Mouse (Mus musculus) limb, embryonic 14.5 days (tissue): ENCODE measurements around the gene Il21r. TPM values are rescaled to one million over a fixed set of nuclear protein-coding genes. Genes with fewer than 3 reads are reported as not detected.

ENCODE experiments used
- ATAC-seq: fragments of 200-750 bp; cut with Nextera tagmentation; 2 replicates; pipeline ENCODE4 v1.8.0; 2017; ENCODE audit warnings: low read depth, moderate number of reproducible peaks, moderate TSS enrichment; ENCODE audit not compliant: low FRiP score
- DNase-seq: peaks from one replicate; pipeline ENCODE4 v3.0.0-alpha.2; 2015; ENCODE audit warnings: low spot score
- H3K27ac ChIP-seq: fragments of 300-500 bp; sonication (generic); replicated peaks from 2 replicates; pipeline ENCODE4 v1.5.1; 2014; ENCODE audit warnings: low read depth, mild to moderate bottlenecking, low read length, moderate library complexity, mixed read lengths
- H3K27me3 ChIP-seq: fragments of 300-500 bp; sonication (generic); 2 replicates; pipeline ENCODE4 v1.6.1; 2014; ENCODE audit warnings: low read length, mixed read lengths; ENCODE audit not compliant: control insufficient read depth, insufficient read depth
- H3K36me3 ChIP-seq: fragments of 300-500 bp; sonication (generic); 2 replicates; pipeline ENCODE4 v1.6.1; 2014; ENCODE audit warnings: mild to moderate bottlenecking, low read length, moderate library complexity, mixed read lengths; ENCODE audit not compliant: control insufficient read depth, insufficient read depth
- H3K4me1 ChIP-seq: fragments of 300-500 bp; sonication (generic); 2 replicates; pipeline ENCODE4 v1.6.1; 2014; ENCODE audit warnings: antibody characterized with exemption, low read length, mixed read lengths; ENCODE audit not compliant: control insufficient read depth, insufficient read depth
- H3K4me2 ChIP-seq: fragments of 300-500 bp; sonication (generic); replicated peaks from 2 replicates; pipeline ENCODE4 v1.6.1; 2014; ENCODE audit warnings: low read depth, mild to moderate bottlenecking, low read length, moderate library complexity; ENCODE audit not compliant: severe bottlenecking
- H3K4me3 ChIP-seq: fragments of 300-500 bp; sonication (generic); replicated peaks from 2 replicates; pipeline ENCODE4 v1.5.1; 2014; ENCODE audit warnings: low read length
- H3K9ac ChIP-seq: fragments of 300-500 bp; sonication (generic); 2 replicates; pipeline ENCODE4 v1.6.1; 2014; ENCODE audit warnings: mild to moderate bottlenecking, low read depth, low read length, moderate library complexity; ENCODE audit not compliant: severe bottlenecking
- H3K9me3 ChIP-seq: fragments of 300-500 bp; sonication (generic); 2 replicates; pipeline ENCODE4 v1.6.1; 2016; ENCODE audit warnings: low read length; ENCODE audit not compliant: control insufficient read depth
- POLR2A ChIP-seq: fragments of 200-500 bp; IDR thresholded peaks from 2 replicates; pipeline ENCODE4 v1.8.0; 2012; ENCODE audit warnings: inconsistent platforms, mild to moderate bottlenecking, moderate library complexity, borderline replicate concordance; ENCODE audit not compliant: insufficient read depth, insufficient read length; ENCODE audit errors: extremely low read depth
- WGBS: fragments of 180-500 bp; shearing (Covaris S2); extraction: QIAGEN DNeasy Blood & Tissue Kit; methylation state at CpG from one replicate; pipeline ENCODE4 v1.1.7; 2014; 5-methylcytosine and 5-hydroxymethylcytosine counted together
- polyA plus RNA-seq, 2 experiments: library from polyadenylated mRNA; depleted of rRNA in 1 of 2; stranded (reverse) in 1 of 2; unstranded in 1 of 2; fragments of >200 nt; fragmentation: Nextera tagmentation in 1 of 2; extraction: Ambion mirVana in 1 of 2; gene quantifications; 2 replicates each; pipeline versions ENCODE4 v1.2.1 to v1.2.3; 2012 to 2014

Il21r gene
- polyA plus RNA-seq, 2 experiments = 0.50 to 1.2 TPM

DNA sequence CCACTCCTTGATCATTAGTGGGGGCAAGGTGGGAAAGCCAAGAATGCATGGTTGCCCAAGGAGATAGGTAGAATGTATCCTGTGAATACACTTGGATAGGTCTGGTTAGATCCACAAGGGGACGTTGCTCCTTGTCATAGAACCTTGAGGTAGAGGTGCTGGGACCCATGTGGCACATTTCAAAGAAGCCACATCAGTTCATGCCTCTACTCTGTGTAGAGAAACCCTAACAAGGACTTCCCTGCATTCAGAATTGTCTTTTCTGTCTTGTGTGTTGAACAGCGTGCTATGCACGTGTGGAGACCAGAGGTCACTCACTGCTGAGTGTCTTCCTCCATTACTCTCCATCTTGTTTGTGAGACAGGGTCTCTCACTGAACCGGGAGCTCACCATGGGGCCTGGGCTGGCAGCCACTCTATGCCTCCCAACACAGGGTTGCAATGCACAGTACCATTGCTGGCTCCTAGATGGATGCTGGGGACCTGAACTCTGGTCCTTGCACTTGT, 5.0 kb downstream of the Il21r start:
- ATAC-seq (no peak), DNase-seq (no peak)
- Histone ChIP-seq H3K4me2 (no peak overlapping the region), H3K4me1 (no peaks in the 10 kb centered on the region), H3K27me3 (no peaks in the 10 kb centered on the region), H3K9ac (no peak overlapping the region), H3K4me3 (no peak overlapping the region), H3K9me3 (no peaks in the 10 kb centered on the region), H3K36me3 (no peaks in the 10 kb centered on the region), H3K27ac (no peak overlapping the region)
- no peak for TF ChIP-seq POLR2A
- 85% methylated on average over 4 of the region's 4 CpGs for WGBS

DNA sequence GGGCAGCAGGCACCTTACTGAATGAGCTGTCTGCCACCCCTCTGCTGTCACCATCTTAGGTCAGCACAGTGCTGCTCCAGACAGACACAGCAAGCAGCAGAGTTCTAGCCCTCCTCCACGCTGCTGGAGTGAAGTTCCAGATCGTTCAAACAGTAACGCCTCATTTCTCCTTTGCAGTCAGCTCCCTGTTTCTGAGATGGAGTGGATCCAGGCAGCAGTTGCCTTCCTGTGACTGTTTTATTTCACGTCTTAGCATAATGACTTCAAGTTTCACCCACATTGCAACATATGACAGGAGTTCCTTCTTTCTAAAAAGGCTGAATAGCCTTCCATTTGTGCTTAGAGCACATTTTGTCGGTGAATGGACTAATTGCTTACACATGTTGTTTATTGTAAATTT, 10.3 kb downstream of the Il21r start:
- DNase-seq (no peak), ATAC-seq (no peak)
- no peak overlapping the region for H3K4me2 ChIP-seq
- no peaks in the 10 kb centered on the region for H3K36me3 ChIP-seq
- no peaks in the 10 kb centered on the region for H3K27me3 ChIP-seq
- no peak overlapping the region for H3K9ac ChIP-seq
- TF ChIP-seq POLR2A = no peak
- H3K4me1 ChIP-seq = no peaks in the 10 kb centered on the region
- no peaks in the 10 kb centered on the region for H3K9me3 ChIP-seq
- H3K4me3 ChIP-seq = no peak overlapping the region
- WGBS = 56% methylated on average over 5 of the region's 5 CpGs
- no peak overlapping the region for H3K27ac ChIP-seq

DNA sequence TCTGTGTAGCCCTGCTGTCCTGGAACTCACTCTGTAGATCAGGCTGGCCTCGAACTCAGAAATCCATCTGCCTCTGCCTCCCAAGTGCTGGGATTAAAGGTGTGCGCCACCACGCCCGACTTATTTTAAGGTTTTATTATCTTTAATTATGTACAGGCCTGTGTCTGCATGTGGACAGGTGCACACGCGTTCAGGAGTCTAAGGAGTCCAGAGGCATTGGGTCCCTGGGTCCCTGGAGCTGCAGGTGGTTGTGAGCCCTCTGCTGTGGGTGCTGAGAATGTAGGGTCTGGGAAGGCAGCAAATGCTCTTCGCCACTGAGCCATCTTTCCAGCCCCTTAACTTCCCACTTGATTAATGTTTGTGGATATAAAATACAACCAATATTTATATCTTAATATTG, 12.2 kb downstream of the Il21r start:
- 75% methylated on average over 7 of the region's 7 CpGs for WGBS
- H3K4me1 ChIP-seq = no peaks in the 10 kb centered on the region
- no peak overlapping the region for H3K27ac ChIP-seq
- no peak for TF ChIP-seq POLR2A
- no peak overlapping the region for H3K9ac ChIP-seq
- no peaks in the 10 kb centered on the region for H3K9me3 ChIP-seq
- no peak overlapping the region for H3K4me2 ChIP-seq
- H3K27me3 ChIP-seq = no peaks in the 10 kb centered on the region
- no peak for DNase-seq
- H3K4me3 ChIP-seq = no peak overlapping the region
- H3K36me3 ChIP-seq = no peaks in the 10 kb centered on the region
- no peak for ATAC-seq

DNA sequence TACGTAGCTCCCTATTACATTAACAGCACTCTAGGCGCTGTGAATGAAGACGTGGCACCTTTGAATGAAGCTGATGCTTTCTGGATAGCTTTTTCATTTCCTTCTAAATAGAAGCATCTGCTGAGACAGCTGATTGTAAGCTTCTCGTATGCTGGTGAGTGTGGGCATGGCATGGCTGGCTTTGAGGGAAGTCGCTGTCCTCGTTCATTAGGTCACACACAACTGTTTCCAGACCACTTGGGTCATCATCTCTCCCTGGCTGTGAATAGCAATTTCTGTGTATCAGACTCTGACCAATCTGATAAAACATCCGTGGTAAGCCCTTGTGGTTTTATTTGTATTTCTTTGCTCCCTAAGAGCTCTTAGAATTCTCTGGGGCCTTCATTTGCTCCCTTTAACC, 14.8 kb downstream of the Il21r start:
- no peak overlapping the region for H3K27ac ChIP-seq
- no peaks in the 10 kb centered on the region for H3K9me3 ChIP-seq
- no peak overlapping the region for H3K9ac ChIP-seq
- 74% methylated on average over 7 of the region's 7 CpGs for WGBS
- no peak for DNase-seq
- no peak overlapping the region for H3K4me2 ChIP-seq
- H3K4me3 ChIP-seq = no peak overlapping the region
- no peak for TF ChIP-seq POLR2A
- ATAC-seq = no peak
- H3K27me3 ChIP-seq = no peaks in the 10 kb centered on the region
- H3K36me3 ChIP-seq = no peaks in the 10 kb centered on the region
- no peaks in the 10 kb centered on the region for H3K4me1 ChIP-seq

DNA sequence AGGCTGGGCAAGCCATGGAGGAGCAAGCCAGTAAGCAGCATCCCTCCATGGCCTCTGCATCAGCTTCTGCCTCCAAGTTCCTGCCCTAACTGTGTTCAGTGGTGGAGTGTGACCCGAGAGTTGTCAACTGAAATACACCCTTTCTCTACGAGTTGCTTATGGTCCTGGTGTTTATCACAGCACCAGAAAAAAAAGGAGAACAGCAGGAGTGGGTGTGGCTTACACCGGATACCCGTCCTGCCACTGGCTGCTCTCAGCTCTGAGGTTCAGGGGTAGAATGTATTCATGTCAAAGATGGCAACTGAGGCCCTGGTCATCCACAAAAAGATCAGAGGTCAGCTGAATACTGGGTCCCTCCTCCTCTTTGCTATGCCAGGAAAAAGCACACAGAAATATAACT, 16.8 kb downstream of the Il21r start:
- Histone ChIP-seq H3K27ac (no peak overlapping the region), H3K9ac (no peak overlapping the region), H3K36me3 (no peaks in the 10 kb centered on the region), H3K9me3 (no peaks in the 10 kb centered on the region), H3K27me3 (no peaks in the 10 kb centered on the region), H3K4me1 (no peaks in the 10 kb centered on the region), H3K4me2 (no peak overlapping the region), H3K4me3 (no peak overlapping the region)
- DNase-seq (no peak), ATAC-seq (no peak)
- no peak for TF ChIP-seq POLR2A
- 69% methylated on average over 4 of the region's 4 CpGs for WGBS
